Mouse (Mus musculus): Measurements from ENCODE around the gene Uhrf2. TPM values are rescaled to one million over a fixed set of nuclear protein-coding genes. Genes with fewer than 3 reads are reported as not detected.

Gene Uhrf2
- polyA plus RNA-seq, 1 experiment from 2014 or later: 45.0 TPM

GRCm38 (mm10) chr19:30054218-30054617 is 23.9 kb downstream of the Uhrf2 start:
- Histone ChIP-seq H3K4me3 (no peak overlapping the region), H3K4me1 (peaks cover 13% of the 10 kb centered on the region), H3K36me3 (peaks cover 28% of the 10 kb centered on the region), H3K27me3 (replicated peaks) (no peaks in the 10 kb centered on the region), H3K9me3 (no peaks in the 10 kb centered on the region), H3K9ac (no peak overlapping the region), H3K4me2 (no peak overlapping the region), H3K27ac (replicated peaks) (no peak overlapping the region)
- 86% methylated on average over 2 of the region's 2 CpGs for WGBS
- no peak for ATAC-seq (ENCODE audit: extremely low read depth, insufficient number of reproducible peaks, low FRiP score, low TSS enrichment)

GRCm38 (mm10) chr19:30065797-30066196 is 35.5 kb downstream of the Uhrf2 start:
- Histone ChIP-seq H3K9me3 (no peaks in the 10 kb centered on the region), H3K4me3 (no peak overlapping the region), H3K4me2 (no peak overlapping the region), H3K4me1 (peaks cover 25% of the 10 kb centered on the region), H3K36me3 (peaks cover 22% of the 10 kb centered on the region), H3K27me3 (replicated peaks) (no peaks in the 10 kb centered on the region), H3K9ac (no peak overlapping the region), H3K27ac (replicated peaks) (no peak overlapping the region)
- 38% methylated on average over 4 of the region's 4 CpGs for WGBS
- ATAC-seq (ENCODE audit: extremely low read depth, insufficient number of reproducible peaks, low FRiP score, low TSS enrichment): no peak

- Histone ChIP-seq H3K4me3 (no peak overlapping the region), H3K27ac (replicated peaks) (no peak overlapping the region), H3K9ac (no peak overlapping the region), H3K4me2 (no peak overlapping the region), H3K4me1 (no peaks in the 10 kb centered on the region), H3K36me3 (peaks cover 94% of the 10 kb centered on the region), H3K9me3 (no peaks in the 10 kb centered on the region), H3K27me3 (replicated peaks) (no peaks in the 10 kb centered on the region)
- ATAC-seq (ENCODE audit: extremely low read depth, insufficient number of reproducible peaks, low FRiP score, low TSS enrichment): no peak
- 89% methylated on average over 6 of the region's 6 CpGs for WGBS
These were observed 59.9 kb downstream of the Uhrf2 start for GRCm38 (mm10) chr19:30090163-30090562.

- Histone ChIP-seq H3K27me3 (replicated peaks) (no peaks in the 10 kb centered on the region), H3K4me1 (no peaks in the 10 kb centered on the region), H3K9me3 (no peaks in the 10 kb centered on the region), H3K9ac (no peak overlapping the region), H3K4me3 (no peak overlapping the region), H3K36me3 (peaks cover 96% of the 10 kb centered on the region), H3K27ac (replicated peaks) (no peak overlapping the region), H3K4me2 (no peak overlapping the region)
- WGBS: 94% methylated on average over 12 of the region's 12 CpGs
- ATAC-seq (ENCODE audit: extremely low read depth, insufficient number of reproducible peaks, low FRiP score, low TSS enrichment): no peak
These were observed 61.5 kb downstream of the Uhrf2 start for GRCm38 (mm10) chr19:30091644-30092295.

GRCm38 (mm10) chr19:30096186-30096585 is 65.9 kb downstream of the Uhrf2 start:
- H3K27me3 ChIP-seq (replicated peaks): no peaks in the 10 kb centered on the region
- 0 out of 2 replicates have a peak, but pooled peaks cover 7% of the 10 kb centered on the region for H3K9me3 ChIP-seq
- 83% methylated on average over 3 of the region's 3 CpGs for WGBS
- no peak for ATAC-seq (ENCODE audit: extremely low read depth, insufficient number of reproducible peaks, low FRiP score, low TSS enrichment)
- no peak overlapping the region for H3K27ac ChIP-seq (replicated peaks)
- no peaks in the 10 kb centered on the region for H3K4me1 ChIP-seq
- H3K4me2 ChIP-seq: no peak overlapping the region
- no peak overlapping the region for H3K9ac ChIP-seq
- H3K36me3 ChIP-seq: peaks cover 95% of the 10 kb centered on the region
- H3K4me3 ChIP-seq: no peak overlapping the region

- H3K27me3 ChIP-seq (replicated peaks): no peaks in the 10 kb centered on the region
- peaks cover 86% of the 10 kb centered on the region for H3K36me3 ChIP-seq
- no peak overlapping the region for H3K4me2 ChIP-seq
- H3K9me3 ChIP-seq: 0 out of 2 replicates have a peak, but pooled peaks cover 7% of the 10 kb centered on the region
- ATAC-seq (ENCODE audit: extremely low read depth, insufficient number of reproducible peaks, low FRiP score, low TSS enrichment): no peak
- H3K27ac ChIP-seq (replicated peaks): no peak overlapping the region
- no peak overlapping the region for H3K9ac ChIP-seq
- H3K4me3 ChIP-seq: no peak overlapping the region
- WGBS: 88% methylated on average over 4 of the region's 4 CpGs
- no peaks in the 10 kb centered on the region for H3K4me1 ChIP-seq
These were observed 66.7 kb downstream of the Uhrf2 start for GRCm38 (mm10) chr19:30097039-30097438.

GRCm38 (mm10) chr19:30100571-30100970 is 70.3 kb downstream of the Uhrf2 start:
- Histone ChIP-seq H3K4me2 (no peak overlapping the region), H3K4me1 (no peaks in the 10 kb centered on the region), H3K4me3 (no peak overlapping the region), H3K9me3 (0 out of 2 replicates have a peak, but pooled peaks cover 7% of the 10 kb centered on the region), H3K9ac (no peak overlapping the region), H3K27me3 (replicated peaks) (no peaks in the 10 kb centered on the region), H3K27ac (replicated peaks) (no peak overlapping the region), H3K36me3 (peaks cover 51% of the 10 kb centered on the region)
- no peak for ATAC-seq (ENCODE audit: extremely low read depth, insufficient number of reproducible peaks, low FRiP score, low TSS enrichment)
- 89% methylated on average over 12 of the region's 12 CpGs for WGBS

- 0 out of 2 replicates have a peak, but pooled peaks cover 7% of the 10 kb centered on the region for H3K9me3 ChIP-seq
- H3K4me2 ChIP-seq: no peak overlapping the region
- H3K4me3 ChIP-seq: no peak overlapping the region
- no peak overlapping the region for H3K27ac ChIP-seq (replicated peaks)
- ATAC-seq (ENCODE audit: extremely low read depth, insufficient number of reproducible peaks, low FRiP score, low TSS enrichment): no peak
- peaks cover 30% of the 10 kb centered on the region for H3K36me3 ChIP-seq
- WGBS: 60% methylated on average over 6 of the region's 6 CpGs
- H3K9ac ChIP-seq: no peak overlapping the region
- no peaks in the 10 kb centered on the region for H3K27me3 ChIP-seq (replicated peaks)
- no peaks in the 10 kb centered on the region for H3K4me1 ChIP-seq
These were observed 72.3 kb downstream of the Uhrf2 start for GRCm38 (mm10) chr19:30102620-30103019.

GRCm38 (mm10) chr19:30105045-30105842 is 74.9 kb downstream of the Uhrf2 start:
- no peak overlapping the region for H3K27ac ChIP-seq (replicated peaks)
- ATAC-seq (ENCODE audit: extremely low read depth, insufficient number of reproducible peaks, low FRiP score, low TSS enrichment): no peak

GRCm38 (mm10) chr19:30107221-30107845 is 77.0 kb downstream of the Uhrf2 start:
- Histone ChIP-seq H3K27ac (replicated peaks) (no peak overlapping the region), H3K9ac (no peak overlapping the region), H3K36me3 (no peaks in the 10 kb centered on the region), H3K9me3 (no peaks in the 10 kb centered on the region), H3K4me2 (no peak overlapping the region), H3K4me1 (no peaks in the 10 kb centered on the region), H3K27me3 (replicated peaks) (no peaks in the 10 kb centered on the region), H3K4me3 (no peak overlapping the region)
- 80% methylated on average over 10 of the region's 10 CpGs for WGBS
- no peak for ATAC-seq (ENCODE audit: extremely low read depth, insufficient number of reproducible peaks, low FRiP score, low TSS enrichment)

More at GRCm38 (mm10) chr19:30105045-30105842, 74.9 kb downstream of the Uhrf2 start:
- no peak overlapping the region for H3K4me2 ChIP-seq
- H3K4me3 ChIP-seq: no peak overlapping the region
- no peaks in the 10 kb centered on the region for H3K9me3 ChIP-seq
- H3K9ac ChIP-seq: no peak overlapping the region
- H3K27me3 ChIP-seq (replicated peaks): no peaks in the 10 kb centered on the region
- 64% methylated on average over 6 of the region's 6 CpGs for WGBS
- peaks cover 4% of the 10 kb centered on the region for H3K36me3 ChIP-seq
- no peaks in the 10 kb centered on the region for H3K4me1 ChIP-seq

GRCm38 (mm10) chr19:30108616-30109015 is 78.3 kb downstream of the Uhrf2 start:
- Histone ChIP-seq H3K4me2 (no peak overlapping the region), H3K9ac (no peak overlapping the region), H3K9me3 (no peaks in the 10 kb centered on the region), H3K36me3 (no peaks in the 10 kb centered on the region), H3K27ac (replicated peaks) (no peak overlapping the region), H3K27me3 (replicated peaks) (no peaks in the 10 kb centered on the region), H3K4me3 (no peak overlapping the region), H3K4me1 (no peaks in the 10 kb centered on the region)
- ATAC-seq (ENCODE audit: extremely low read depth, insufficient number of reproducible peaks, low FRiP score, low TSS enrichment): no peak
